Mouse (Mus musculus): Measurements from ENCODE around the gene Rps6ka4.

The Rps6ka4 gene

GRCm38 (mm10) chr19:6840475-6841291 is at the start of gene Rps6ka4:
Rps6ka4 (minus strand) TSS chr19:6840636.
- peak; percentile 51 for DNase-seq (ENCODE audit: low spot score)

- no peak for DNase-seq (ENCODE audit: low spot score)
Measured at GRCm38 (mm10) chr19:6877965-6878364, 37.5 kb upstream of the Rps6ka4 start.

GRCm38 (mm10) chr19:6876799-6877198 is 36.4 kb upstream of the Rps6ka4 start:
- DNase-seq (ENCODE audit: low spot score) = no peak

GRCm38 (mm10) chr19:6875834-6876233 is 35.4 kb upstream of the Rps6ka4 start:
- no peak for DNase-seq (ENCODE audit: low spot score)

- no peak for DNase-seq (ENCODE audit: low spot score)
Measured at GRCm38 (mm10) chr19:6874257-6874656, 33.8 kb upstream of the Rps6ka4 start.

GRCm38 (mm10) chr19:6872701-6873100 is 32.3 kb upstream of the Rps6ka4 start:
- no peak for DNase-seq (ENCODE audit: low spot score)

GRCm38 (mm10) chr19:6871574-6872271 is 31.3 kb upstream of the Rps6ka4 start:
- DNase-seq (ENCODE audit: low spot score) = no peak

- no peak for DNase-seq (ENCODE audit: low spot score)
Measured at GRCm38 (mm10) chr19:6869355-6869754, 28.9 kb upstream of the Rps6ka4 start.

GRCm38 (mm10) chr19:6861451-6861850 is 21.0 kb upstream of the Rps6ka4 start:
- no peak for DNase-seq (ENCODE audit: low spot score)

GRCm38 (mm10) chr19:6860706-6861105 is 20.3 kb upstream of the Rps6ka4 start:
- no peak for DNase-seq (ENCODE audit: low spot score)

GRCm38 (mm10) chr19:6859971-6860370 is 19.5 kb upstream of the Rps6ka4 start:
- DNase-seq (ENCODE audit: low spot score) = no peak

GRCm38 (mm10) chr19:6859032-6859651 is 18.7 kb upstream of the Rps6ka4 start:
- DNase-seq (ENCODE audit: low spot score) = no peak

- DNase-seq (ENCODE audit: low spot score) = no peak
Measured at GRCm38 (mm10) chr19:6858031-6858430, 17.6 kb upstream of the Rps6ka4 start, which contains the start of gene Ccdc88b. Ccdc88b (minus strand) TSS chr19:6858211.

- no peak for DNase-seq (ENCODE audit: low spot score)
Measured at GRCm38 (mm10) chr19:6857391-6858005, 17.1 kb upstream of the Rps6ka4 start.

GRCm38 (mm10) chr19:6857003-6857360 is 16.5 kb upstream of the Rps6ka4 start:
- DNase-seq (ENCODE audit: low spot score) = no peak

GRCm38 (mm10) chr19:6856281-6857002 is 16.0 kb upstream of the Rps6ka4 start:
- no peak for DNase-seq (ENCODE audit: low spot score)

- DNase-seq (ENCODE audit: low spot score) = no peak
Measured at GRCm38 (mm10) chr19:6855225-6856031, 15.0 kb upstream of the Rps6ka4 start.

- DNase-seq (ENCODE audit: low spot score) = no peak
Measured at GRCm38 (mm10) chr19:6854658-6855057, 14.2 kb upstream of the Rps6ka4 start.

- DNase-seq (ENCODE audit: low spot score) = no peak
Measured at GRCm38 (mm10) chr19:6853903-6854302, 13.5 kb upstream of the Rps6ka4 start.

- no peak for DNase-seq (ENCODE audit: low spot score)
Measured at GRCm38 (mm10) chr19:6852393-6853305, 12.2 kb upstream of the Rps6ka4 start.
